Mouse (Mus musculus): ENCODE measurements around the gene Gimap9.

The Gimap9 gene

GRCm38 (mm10) chr6:48696830-48697554 is 21.1 kb downstream of the Gimap9 start:
- no peak for DNase-seq

GRCm38 (mm10) chr6:48697555-48697930 is 21.6 kb downstream of the Gimap9 start:
- DNase-seq, result no peak

- no peak for DNase-seq
Measured at GRCm38 (mm10) chr6:48698066-48698856, 22.3 kb downstream of the Gimap9 start.

- no peak for DNase-seq
Measured at GRCm38 (mm10) chr6:48698888-48699287, 23.0 kb downstream of the Gimap9 start.

GRCm38 (mm10) chr6:48700251-48701075 is 24.5 kb downstream of the Gimap9 start:
- no peak for DNase-seq

GRCm38 (mm10) chr6:48702146-48702545 is 26.2 kb downstream of the Gimap9 start:
- DNase-seq, result no peak

- DNase-seq, result no peak
Measured at GRCm38 (mm10) chr6:48702601-48703000, 26.7 kb downstream of the Gimap9 start.

GRCm38 (mm10) chr6:48704146-48704545 is 28.2 kb downstream of the Gimap9 start:
- no peak for DNase-seq

- no peak for DNase-seq
Measured at GRCm38 (mm10) chr6:48706130-48706529, 30.2 kb downstream of the Gimap9 start.

GRCm38 (mm10) chr6:48718455-48718854 is 42.5 kb downstream of the Gimap9 start, which contains the start of the genes Gm28053 and Gimap7:
Gene Gm28053, plus strand, starts transcription at chr6:48718607.
Gene Gimap7, plus strand, starts transcription at chr6:48718621.
- DNase-seq, result no peak

- DNase-seq, result no peak
Measured at GRCm38 (mm10) chr6:48720326-48720725, 44.4 kb downstream of the Gimap9 start.

- no peak for DNase-seq
Measured at GRCm38 (mm10) chr6:48723468-48723867, 47.5 kb downstream of the Gimap9 start.

GRCm38 (mm10) chr6:48725476-48725875 is 49.5 kb downstream of the Gimap9 start:
- DNase-seq, result peak; percentile 13

GRCm38 (mm10) chr6:48727761-48728160 is 51.8 kb downstream of the Gimap9 start:
- DNase-seq, result no peak
